Mouse (Mus musculus) neural tube, embryonic 14.5 days (tissue): ENCODE measurements around the gene Il18bp. TPM values are rescaled to one million over a fixed set of nuclear protein-coding genes. Genes with fewer than 3 reads are reported as not detected.

ENCODE experiments used
- ATAC-seq: fragments of 200-750 bp; cut with Nextera tagmentation; 2 replicates; pipeline ENCODE4 v1.8.0; 2017; ENCODE audit warnings: low read depth, mild to moderate bottlenecking, moderate TSS enrichment, moderate library complexity
- H3K27ac ChIP-seq: fragments of 300-500 bp; sonication (generic); 2 replicates; pipeline ENCODE4 v1.5.1; 2014; ENCODE audit warnings: low read depth, mild to moderate bottlenecking, control low read depth, low read length, moderate library complexity, mixed read lengths
- H3K27me3 ChIP-seq: fragments of 300-500 bp; sonication (generic); 2 replicates; pipeline ENCODE4 v1.6.1; 2014; ENCODE audit warnings: low read length; ENCODE audit not compliant: control insufficient read depth, insufficient read depth
- H3K36me3 ChIP-seq: fragments of 300-500 bp; sonication (generic); 2 replicates; pipeline ENCODE4 v1.6.1; 2014; ENCODE audit warnings: low read length, mixed read lengths; ENCODE audit not compliant: control insufficient read depth, insufficient read depth
- H3K4me1 ChIP-seq: fragments of 300-500 bp; sonication (generic); 2 replicates; pipeline ENCODE4 v1.6.1; 2014; ENCODE audit warnings: low read length; ENCODE audit not compliant: control insufficient read depth, insufficient read depth
- H3K4me2 ChIP-seq: fragments of 300-500 bp; sonication (generic); 2 replicates; pipeline ENCODE4 v1.6.1; 2014; ENCODE audit warnings: mild to moderate bottlenecking, low read depth, low read length, control low read depth
- H3K4me3 ChIP-seq: fragments of 300-500 bp; sonication (generic); 2 replicates; pipeline ENCODE4 v1.5.1; 2014; ENCODE audit warnings: low read depth, low read length, control low read depth, mixed read lengths
- H3K9ac ChIP-seq: fragments of 300-500 bp; sonication (generic); replicated peaks from 2 replicates; pipeline ENCODE4 v1.6.1; 2014; ENCODE audit warnings: low read depth, mild to moderate bottlenecking, control low read depth, low read length, mixed read lengths
- H3K9me3 ChIP-seq: fragments of 300-500 bp; sonication (generic); 2 replicates; pipeline ENCODE4 v1.6.1; 2016; ENCODE audit warnings: low read length; ENCODE audit not compliant: control insufficient read depth
- WGBS: fragments of 180-500 bp; shearing (Covaris S2); extraction: QIAGEN DNeasy Blood & Tissue Kit; methylation state at CpG from one replicate; pipeline ENCODE4 v1.1.7; 2014; 5-methylcytosine and 5-hydroxymethylcytosine counted together
- polyA plus RNA-seq: library from polyadenylated mRNA; unstranded; fragments of >200 nt; fragmentation: Nextera tagmentation; extraction: Ambion mirVana; gene quantifications from 2 replicates; pipeline ENCODE4 v1.2.1, GENCODE M21; 2014

Gene Il18bp
- polyA plus RNA-seq, 1 experiment from 2014 or later: 4.7 TPM

- peaks cover 18% of the 10 kb centered on the region for H3K4me1 ChIP-seq
- H3K27me3 ChIP-seq: no peaks in the 10 kb centered on the region
- ATAC-seq: no peak
- 66% methylated on average over 2 of the region's 2 CpGs for WGBS
- H3K9ac ChIP-seq: 0 out of 2 replicates have a peak overlapping the region, but pooled peaks have one; percentile 9
- peak overlapping the region; percentile 75 for H3K4me2 ChIP-seq
- 0 out of 2 replicates have a peak overlapping the region, but pooled peaks have one; percentile 74 for H3K4me3 ChIP-seq
- H3K36me3 ChIP-seq: no peaks in the 10 kb centered on the region
- H3K27ac ChIP-seq: peak overlapping the region; percentile 99
- no peaks in the 10 kb centered on the region for H3K9me3 ChIP-seq
These were observed 49.7 kb downstream of the Il18bp start for GRCm38 (mm10) chr7:101968751-101969150.

- H3K27ac ChIP-seq: no peak overlapping the region
- WGBS: 93% methylated on average over 1 of the region's 1 CpGs
These were observed 51.2 kb downstream of the Il18bp start for GRCm38 (mm10) chr7:101967256-101967655.

DNA sequence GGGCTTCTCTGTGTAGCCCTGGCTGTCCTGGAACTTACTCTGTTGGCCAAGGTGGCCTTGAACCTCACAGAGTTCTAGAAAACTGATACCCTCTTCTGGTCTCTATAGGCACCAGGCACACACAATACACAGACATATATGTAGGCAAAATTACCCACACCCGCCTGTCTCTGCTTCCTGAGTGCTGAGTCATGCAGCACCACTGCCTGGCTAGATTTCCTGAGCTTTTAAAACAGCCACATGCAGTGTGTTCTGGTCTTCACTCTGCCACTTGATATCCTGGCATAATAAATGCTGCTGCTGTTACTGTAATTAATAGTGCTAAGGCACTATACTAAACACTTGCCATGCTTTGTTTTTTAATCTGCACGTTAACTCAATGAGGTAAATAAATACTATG is 52.9 kb downstream of the Il18bp start:
- H3K36me3 ChIP-seq: no peaks in the 10 kb centered on the region
- no peak overlapping the region for H3K4me2 ChIP-seq
- H3K9me3 ChIP-seq: no peaks in the 10 kb centered on the region
- 73% methylated on average over 2 of the region's 2 CpGs for WGBS
- no peak overlapping the region for H3K4me3 ChIP-seq
- ATAC-seq: no peak
- no peak overlapping the region for H3K9ac ChIP-seq
- no peaks in the 10 kb centered on the region for H3K27me3 ChIP-seq
- H3K4me1 ChIP-seq: peaks cover 8% of the 10 kb centered on the region
- H3K27ac ChIP-seq: no peak overlapping the region

More at GRCm38 (mm10) chr7:101967256-101967655, 51.2 kb downstream of the Il18bp start:
- Histone ChIP-seq H3K9ac (no peak overlapping the region), H3K4me2 (no peak overlapping the region), H3K9me3 (no peaks in the 10 kb centered on the region), H3K27me3 (no peaks in the 10 kb centered on the region), H3K4me3 (no peak overlapping the region), H3K4me1 (peaks cover 18% of the 10 kb centered on the region), H3K36me3 (no peaks in the 10 kb centered on the region)
- ATAC-seq: no peak

Other genes starting within 250 kb of the Il18bp start
- gene Phox2a, start 200.4 kb downstream of the Il18bp start, polyA plus RNA-seq: 1.8 and 2.4 TPM in 2 replicates
- gene Inppl1, start 180.5 kb downstream of the Il18bp start, polyA plus RNA-seq: 6.6 and 9.3 TPM in 2 replicates
- gene Folr2, start 161.5 kb downstream of the Il18bp start, polyA plus RNA-seq: 3.5 TPM in 1 of 2 replicates, not detected in the other
- 61.0 and 77.4 TPM in 2 replicates for gene Anapc15, start 155.0 kb downstream of the Il18bp start, polyA plus RNA-seq
- 1.1 and 1.4 TPM in 2 replicates for gene Folr1, start 147.9 kb downstream of the Il18bp start, polyA plus RNA-seq
- gene Lamtor1, start 112.8 kb downstream of the Il18bp start, polyA plus RNA-seq: 134 and 147 TPM in 2 replicates
- gene Tomt, start 112.3 kb downstream of the Il18bp start, polyA plus RNA-seq: 0.25 and 0.31 TPM in 2 replicates
- 7.2 and 8.3 TPM in 2 replicates for gene Lrrc51, start 84.8 kb downstream of the Il18bp start, polyA plus RNA-seq
- gene Numa1, start 84.6 kb downstream of the Il18bp start, polyA plus RNA-seq: 52.4 and 54.0 TPM in 2 replicates
- 31.3 and 35.4 TPM in 2 replicates for gene Rnf121, start 46.8 kb upstream of the Il18bp start, polyA plus RNA-seq
- gene Xndc1, start 46.8 kb upstream of the Il18bp start, polyA plus RNA-seq: 20.3 and 22.0 TPM in 2 replicates
- 0.98 and 1.5 TPM in 2 replicates for gene Xntrpc, start 47.0 kb upstream of the Il18bp start, polyA plus RNA-seq
- gene Trpc2, start 64.4 kb upstream of the Il18bp start, polyA plus RNA-seq: not detected in 2 replicates
- gene Art1, start 83.1 kb upstream of the Il18bp start, polyA plus RNA-seq: 0.50 and 0.58 TPM in 2 replicates
- gene Art5, start 90.8 kb upstream of the Il18bp start, polyA plus RNA-seq: 0.13 TPM in 1 of 2 replicates, not detected in the other
- 0.21 TPM in 1 of 2 replicates, not detected in the other for gene Chrna10, start 98.1 kb upstream of the Il18bp start, polyA plus RNA-seq
- gene Nup98, start 191.5 kb upstream of the Il18bp start, polyA plus RNA-seq: 26.8 and 29.0 TPM in 2 replicates
- gene Pgap2, start 191.5 kb upstream of the Il18bp start, polyA plus RNA-seq: 57.4 and 59.2 TPM in 2 replicates
- gene Rhog, start 237.4 kb upstream of the Il18bp start, polyA plus RNA-seq: 11.4 and 19.4 TPM in 2 replicates
- 12.1 and 17.5 TPM in 2 replicates for gene Stim1, start 249.1 kb upstream of the Il18bp start, polyA plus RNA-seq